Mouse (Mus musculus) small intestine, adult 2 months (tissue): ENCODE measurements around the gene Mink1.

Experiments
- CTCF ChIP-seq: fragments of 200-500 bp; IDR thresholded peaks from 2 replicates; pipeline ENCODE4 v1.5.1; 2012; ENCODE audit warnings: low read depth, mild to moderate bottlenecking, control low read depth, inconsistent platforms, low read length, moderate library complexity, mixed read lengths; ENCODE audit not compliant: insufficient replicate concordance, insufficient read length; ENCODE audit errors: extremely low read depth
- POLR2A ChIP-seq: fragments of 200-500 bp; IDR thresholded peaks from 2 replicates; pipeline ENCODE4 v1.6.1; 2012; ENCODE audit warnings: low read depth, mild to moderate bottlenecking, control low read depth, inconsistent platforms, low read length, moderate library complexity

GRCm38 (mm10) chr11:70607611-70608010 lies 44.9 kb downstream of the Mink1 start:
- TF ChIP-seq POLR2A, result no peak
- TF ChIP-seq CTCF, result no peak
